Mouse (Mus musculus): ENCODE data around the gene Sco1.

- no peak for TF ChIP-seq USF1 (IDR thresholded peaks at IDR 0.05; ENCODE audit: low read depth, low read length)
- TF ChIP-seq RCOR1 (IDR thresholded peaks at IDR 0.05; ENCODE audit: low read depth, low read length) = no peak
- TF ChIP-seq POLR2AphosphoS2 (IDR thresholded peaks at IDR 0.05; ENCODE audit: low read length) = 0 out of 2 replicates have a peak, but pooled peaks have one; percentile 53
- TF ChIP-seq MAFK (IDR thresholded peaks at IDR 0.05; ENCODE audit: borderline replicate concordance, low read depth, low read length) = no peak
- no peak for TF ChIP-seq MAX (IDR thresholded peaks at IDR 0.05; ENCODE audit: low read length)
Measured at GRCm38 (mm10) chr11:67036892-67037291, 15.6 kb upstream of the Sco1 start.

Data from MEL (cell line).